Mouse (Mus musculus): ENCODE measurements around the gene Ttll1. TPM values are rescaled to one million over a fixed set of nuclear protein-coding genes. Genes with fewer than 3 reads are reported as not detected.

Ttll1 gene
- polyA plus RNA-seq, 1 experiment from 2014 or later = 6.0 TPM

DNA sequence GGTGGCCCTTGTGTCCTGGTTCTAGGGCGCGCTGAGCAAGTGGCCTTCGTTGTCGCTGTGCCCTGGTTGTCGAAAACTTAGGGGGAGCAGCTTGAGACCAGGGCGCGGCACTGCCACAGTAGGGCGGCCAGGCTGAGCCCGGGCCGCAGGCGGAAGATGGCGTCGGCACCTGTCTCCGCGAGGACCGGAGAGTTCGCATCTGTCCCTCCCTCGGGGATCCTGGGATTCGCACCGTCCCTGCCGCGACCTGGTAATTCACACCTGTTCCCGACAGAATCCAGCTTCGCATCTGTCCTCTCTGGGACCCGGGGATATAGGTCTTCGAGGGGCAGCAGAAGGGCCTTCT is 16.4 kb upstream of the Ttll1 start:
- H3K9ac ChIP-seq (ENCODE audit: low read depth, low read length) = peak overlapping the region; percentile 1
- peaks cover 22% of the 10 kb centered on the region; the same call in 1 of the 2 replicates for H3K27me3 ChIP-seq (replicated peaks; ENCODE audit: control insufficient read depth, insufficient read depth, low read length)
- H3K27ac ChIP-seq (ENCODE audit: low read depth, low read length) = no peak overlapping the region
- no peak for ATAC-seq
- TF ChIP-seq CTCF (IDR thresholded peaks at IDR 0.05; ENCODE audit: low read depth) = no peak
- H3K9me3 ChIP-seq (ENCODE audit: control insufficient read depth) = no peaks in the 10 kb centered on the region
- WGBS = 2% methylated on average over 26 of the region's 26 CpGs
- H3K4me1 ChIP-seq (replicated peaks; ENCODE audit: control insufficient read depth, insufficient read depth, low read length) = 0 out of 2 replicates have a peak, but pooled peaks cover 2% of the 10 kb centered on the region
- peak overlapping the region; percentile 49 for H3K4me3 ChIP-seq (ENCODE audit: low read depth, low read length)
- H3K36me3 ChIP-seq (ENCODE audit: control insufficient read depth, insufficient read depth) = no peaks in the 10 kb centered on the region
- H3K4me2 ChIP-seq (replicated peaks; ENCODE audit: low read depth) = peak overlapping the region; percentile 93

GRCm38 (mm10) chr15:83526424-83527091 is 15.9 kb upstream of the Ttll1 start, which contains the start of gene Bik:
Bik (plus strand) TSS chr15:83526862.
- Histone ChIP-seq H3K36me3 (ENCODE audit: control insufficient read depth, insufficient read depth) (no peaks in the 10 kb centered on the region), H3K4me1 (replicated peaks; ENCODE audit: control insufficient read depth, insufficient read depth, low read length) (0 out of 2 replicates have a peak, but pooled peaks cover 2% of the 10 kb centered on the region), H3K27ac (ENCODE audit: low read depth, low read length) (no peak within 1 kb of the TSS), H3K27me3 (replicated peaks; ENCODE audit: control insufficient read depth, insufficient read depth, low read length) (peaks cover 22% of the 10 kb centered on the region; the same call in 1 of the 2 replicates), H3K9ac (ENCODE audit: low read depth, low read length) (peak within 1 kb of the TSS; percentile 1), H3K4me2 (replicated peaks; ENCODE audit: low read depth) (peak within 1 kb of the TSS; percentile 93), H3K9me3 (ENCODE audit: control insufficient read depth) (no peaks in the 10 kb centered on the region), H3K4me3 (ENCODE audit: low read depth, low read length) (peak within 1 kb of the TSS; percentile 49)
- WGBS = under 1% methylated on average over 45 of the region's 45 CpGs
- ATAC-seq = no peak
- TF ChIP-seq CTCF (IDR thresholded peaks at IDR 0.05; ENCODE audit: low read depth) = no peak

DNA sequence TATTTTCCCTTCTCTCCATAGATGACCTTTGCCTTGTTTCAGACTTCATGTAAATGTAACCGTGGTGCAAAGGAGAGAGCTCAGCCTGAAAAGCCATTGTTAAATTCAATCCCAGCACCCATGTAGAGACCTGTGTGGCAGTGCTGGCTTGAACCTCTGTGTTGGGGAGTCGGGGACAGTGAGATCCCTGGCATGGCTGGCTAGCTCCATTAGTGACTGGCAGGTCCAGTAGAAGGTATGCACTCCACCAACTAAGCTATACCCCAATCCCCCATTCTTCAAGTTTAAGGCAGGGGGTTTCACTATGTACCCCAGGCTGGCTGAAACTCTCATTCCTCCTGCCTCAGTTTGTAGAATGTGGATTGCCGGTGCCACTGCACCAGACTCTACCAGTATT is 13.6 kb upstream of the Ttll1 start:
- 0 out of 2 replicates have a peak, but pooled peaks cover 2% of the 10 kb centered on the region for H3K4me1 ChIP-seq (replicated peaks; ENCODE audit: control insufficient read depth, insufficient read depth, low read length)
- H3K4me2 ChIP-seq (replicated peaks; ENCODE audit: low read depth) = no peak overlapping the region
- WGBS = 76% methylated on average over 3 of the region's 3 CpGs
- peaks cover 22% of the 10 kb centered on the region; the same call in 1 of the 2 replicates for H3K27me3 ChIP-seq (replicated peaks; ENCODE audit: control insufficient read depth, insufficient read depth, low read length)
- H3K27ac ChIP-seq (ENCODE audit: low read depth, low read length) = no peak overlapping the region
- no peak for TF ChIP-seq CTCF (IDR thresholded peaks at IDR 0.05; ENCODE audit: low read depth)
- H3K36me3 ChIP-seq (ENCODE audit: control insufficient read depth, insufficient read depth) = no peaks in the 10 kb centered on the region
- no peaks in the 10 kb centered on the region for H3K9me3 ChIP-seq (ENCODE audit: control insufficient read depth)
- no peak overlapping the region for H3K4me3 ChIP-seq (ENCODE audit: low read depth, low read length)
- ATAC-seq = no peak
- H3K9ac ChIP-seq (ENCODE audit: low read depth, low read length) = no peak overlapping the region

- no peak for TF ChIP-seq CTCF (IDR thresholded peaks at IDR 0.05; ENCODE audit: low read depth)
- WGBS = 55% methylated on average over 14 of the region's 14 CpGs
- no peaks in the 10 kb centered on the region for H3K9me3 ChIP-seq (ENCODE audit: control insufficient read depth)
- H3K27ac ChIP-seq (ENCODE audit: low read depth, low read length) = no peak overlapping the region
- H3K4me1 ChIP-seq (replicated peaks; ENCODE audit: control insufficient read depth, insufficient read depth, low read length) = 0 out of 2 replicates have a peak, but pooled peaks cover 2% of the 10 kb centered on the region
- peaks cover 22% of the 10 kb centered on the region; the same call in 1 of the 2 replicates for H3K27me3 ChIP-seq (replicated peaks; ENCODE audit: control insufficient read depth, insufficient read depth, low read length)
- H3K9ac ChIP-seq (ENCODE audit: low read depth, low read length) = no peak overlapping the region
- H3K4me3 ChIP-seq (ENCODE audit: low read depth, low read length) = no peak overlapping the region
- H3K4me2 ChIP-seq (replicated peaks; ENCODE audit: low read depth) = no peak overlapping the region
- no peak for ATAC-seq
- no peaks in the 10 kb centered on the region for H3K36me3 ChIP-seq (ENCODE audit: control insufficient read depth, insufficient read depth)
Measured at GRCm38 (mm10) chr15:83523638-83524332, 13.1 kb upstream of the Ttll1 start.

DNA sequence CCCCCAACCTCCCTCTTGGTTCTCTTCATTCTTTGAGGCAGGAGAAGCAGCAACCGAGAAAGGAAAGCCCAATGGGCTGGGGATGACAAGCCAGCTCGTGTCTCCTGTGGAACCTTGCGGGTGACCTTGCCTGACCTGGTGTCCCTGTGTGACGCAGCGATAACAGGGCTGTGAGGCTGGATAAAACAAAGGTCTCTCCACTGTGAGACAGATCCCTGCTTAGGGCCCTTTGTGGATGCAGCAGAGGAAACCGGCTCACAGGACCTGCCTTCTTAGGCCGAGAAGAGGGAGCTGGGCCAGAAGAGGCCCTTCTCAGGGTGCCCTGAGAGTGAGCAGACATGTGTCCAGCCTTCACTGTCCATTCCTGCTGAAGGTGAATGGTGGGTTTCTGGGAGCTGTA is 12.5 kb upstream of the Ttll1 start:
- Histone ChIP-seq H3K27me3 (replicated peaks; ENCODE audit: control insufficient read depth, insufficient read depth, low read length) (peaks cover 22% of the 10 kb centered on the region; the same call in 1 of the 2 replicates), H3K4me3 (ENCODE audit: low read depth, low read length) (no peak overlapping the region), H3K4me2 (replicated peaks; ENCODE audit: low read depth) (no peak overlapping the region), H3K27ac (ENCODE audit: low read depth, low read length) (no peak overlapping the region), H3K36me3 (ENCODE audit: control insufficient read depth, insufficient read depth) (no peaks in the 10 kb centered on the region), H3K4me1 (replicated peaks; ENCODE audit: control insufficient read depth, insufficient read depth, low read length) (0 out of 2 replicates have a peak, but pooled peaks cover 2% of the 10 kb centered on the region), H3K9me3 (ENCODE audit: control insufficient read depth) (no peaks in the 10 kb centered on the region), H3K9ac (ENCODE audit: low read depth, low read length) (no peak overlapping the region)
- TF ChIP-seq CTCF (IDR thresholded peaks at IDR 0.05; ENCODE audit: low read depth) = no peak
- 57% methylated on average over 7 of the region's 7 CpGs for WGBS
- ATAC-seq = no peak

GRCm38 (mm10) chr15:83520861-83521382 is 10.2 kb upstream of the Ttll1 start:
- H3K4me3 ChIP-seq (ENCODE audit: low read depth, low read length) = no peak overlapping the region
- ATAC-seq = no peak
- H3K9me3 ChIP-seq (ENCODE audit: control insufficient read depth) = no peaks in the 10 kb centered on the region
- no peaks in the 10 kb centered on the region for H3K36me3 ChIP-seq (ENCODE audit: control insufficient read depth, insufficient read depth)
- WGBS = 81% methylated on average over 6 of the region's 6 CpGs
- no peak overlapping the region for H3K27ac ChIP-seq (ENCODE audit: low read depth, low read length)
- H3K4me1 ChIP-seq (replicated peaks; ENCODE audit: control insufficient read depth, insufficient read depth, low read length) = no peaks in the 10 kb centered on the region
- H3K27me3 ChIP-seq (replicated peaks; ENCODE audit: control insufficient read depth, insufficient read depth, low read length) = peaks cover 5% of the 10 kb centered on the region; the same call in 1 of the 2 replicates
- no peak overlapping the region for H3K9ac ChIP-seq (ENCODE audit: low read depth, low read length)
- no peak overlapping the region for H3K4me2 ChIP-seq (replicated peaks; ENCODE audit: low read depth)
- no peak for TF ChIP-seq CTCF (IDR thresholded peaks at IDR 0.05; ENCODE audit: low read depth)
